Mouse (Mus musculus) stomach, embryonic 14.5 days (tissue): ENCODE measurements around the gene Cntd1. TPM values are rescaled to one million over a fixed set of nuclear protein-coding genes. Genes with fewer than 3 reads are reported as not detected.

Experiments used
- ATAC-seq: fragments of 200-750 bp; cut with Nextera tagmentation; 2 replicates; pipeline ENCODE4 v1.8.0; 2017; ENCODE audit warnings: low read depth, moderate TSS enrichment; ENCODE audit not compliant: insufficient number of reproducible peaks, insufficient read depth, low FRiP score
- H3K27ac ChIP-seq: fragments of 300-500 bp; sonication (generic); 2 replicates; pipeline ENCODE4 v1.5.1; 2014; ENCODE audit warnings: mild to moderate bottlenecking, low read length, moderate library complexity, mixed read lengths
- H3K27me3 ChIP-seq: fragments of 300-500 bp; sonication (generic); 2 replicates; pipeline ENCODE4 v1.6.1; 2014; ENCODE audit warnings: low read length, control low read depth, mixed read lengths; ENCODE audit not compliant: control insufficient read depth, insufficient read depth
- H3K36me3 ChIP-seq: fragments of 300-500 bp; sonication (generic); 2 replicates; pipeline ENCODE4 v1.6.1; 2014; ENCODE audit warnings: mild to moderate bottlenecking, control low read depth, low read length, moderate library complexity, mixed read lengths; ENCODE audit not compliant: control insufficient read depth, insufficient read depth
- H3K4me1 ChIP-seq: fragments of 300-500 bp; sonication (generic); 2 replicates; pipeline ENCODE4 v1.6.1; 2014; ENCODE audit warnings: low read length, control low read depth, mixed read lengths; ENCODE audit not compliant: control insufficient read depth, insufficient read depth
- H3K4me2 ChIP-seq: fragments of 300-500 bp; sonication (generic); replicated peaks from 2 replicates; pipeline ENCODE4 v1.6.1; 2014; ENCODE audit warnings: low read depth, low read length, control low read depth
- H3K4me3 ChIP-seq: fragments of 300-500 bp; sonication (generic); 2 replicates; pipeline ENCODE4 v1.5.1; 2014; ENCODE audit warnings: low read depth, low read length, control low read depth
- H3K9ac ChIP-seq: fragments of 300-500 bp; sonication (generic); replicated peaks from 2 replicates; pipeline ENCODE4 v1.6.1; 2014; ENCODE audit warnings: low read depth, mild to moderate bottlenecking, control low read depth, low read length, moderate library complexity, mixed read lengths
- H3K9me3 ChIP-seq: fragments of 300-500 bp; sonication (generic); 2 replicates; pipeline ENCODE4 v1.6.1; 2016; ENCODE audit warnings: low read depth, low read length, control low read depth; ENCODE audit not compliant: control insufficient read depth
- WGBS: fragments of 180-500 bp; shearing (Covaris S2); extraction: QIAGEN DNeasy Blood & Tissue Kit; methylation state at CpG from one replicate; pipeline ENCODE4 v1.1.7; 2014; 5-methylcytosine and 5-hydroxymethylcytosine counted together
- polyA plus RNA-seq: library from polyadenylated mRNA; unstranded; fragments of >200 nt; fragmentation: Nextera tagmentation; extraction: Ambion mirVana; gene quantifications from 2 replicates; pipeline ENCODE4 v1.2.1, GENCODE M21; 2014

Gene Cntd1
- polyA plus RNA-seq, 1 experiment from 2014 or later, result 0.87 TPM

DNA sequence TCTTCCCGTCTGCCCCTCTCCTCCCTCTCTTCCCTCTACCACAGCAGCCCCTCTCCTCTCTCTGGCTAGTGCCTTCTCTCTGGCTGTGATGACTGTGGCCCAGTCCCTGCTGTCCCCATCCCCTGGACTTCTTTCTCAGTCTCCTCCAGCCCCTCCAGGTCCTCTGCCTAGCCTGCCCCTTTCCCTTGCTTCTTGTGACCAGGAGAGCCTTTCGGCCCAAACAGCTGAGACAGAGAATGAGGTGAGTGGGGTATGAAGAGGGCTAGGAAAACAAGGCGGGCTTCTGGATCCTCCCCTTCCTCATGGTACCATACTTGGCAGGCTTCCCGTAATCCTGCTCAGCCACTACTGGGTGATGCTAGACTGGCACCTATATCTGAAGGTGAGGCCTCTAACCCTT lies 3.5 kb upstream of the Cntd1 start:
- H3K9ac ChIP-seq, result no peak overlapping the region
- no peak overlapping the region for H3K4me3 ChIP-seq
- H3K27ac ChIP-seq, result no peak overlapping the region
- no peaks in the 10 kb centered on the region for H3K9me3 ChIP-seq
- peaks cover 15% of the 10 kb centered on the region for H3K4me1 ChIP-seq
- no peak overlapping the region for H3K4me2 ChIP-seq
- no peak for ATAC-seq
- H3K27me3 ChIP-seq, result no peaks in the 10 kb centered on the region
- peaks cover 2% of the 10 kb centered on the region; the same call in 1 of the 2 replicates for H3K36me3 ChIP-seq
- 74% methylated on average over 4 of the region's 4 CpGs for WGBS

DNA sequence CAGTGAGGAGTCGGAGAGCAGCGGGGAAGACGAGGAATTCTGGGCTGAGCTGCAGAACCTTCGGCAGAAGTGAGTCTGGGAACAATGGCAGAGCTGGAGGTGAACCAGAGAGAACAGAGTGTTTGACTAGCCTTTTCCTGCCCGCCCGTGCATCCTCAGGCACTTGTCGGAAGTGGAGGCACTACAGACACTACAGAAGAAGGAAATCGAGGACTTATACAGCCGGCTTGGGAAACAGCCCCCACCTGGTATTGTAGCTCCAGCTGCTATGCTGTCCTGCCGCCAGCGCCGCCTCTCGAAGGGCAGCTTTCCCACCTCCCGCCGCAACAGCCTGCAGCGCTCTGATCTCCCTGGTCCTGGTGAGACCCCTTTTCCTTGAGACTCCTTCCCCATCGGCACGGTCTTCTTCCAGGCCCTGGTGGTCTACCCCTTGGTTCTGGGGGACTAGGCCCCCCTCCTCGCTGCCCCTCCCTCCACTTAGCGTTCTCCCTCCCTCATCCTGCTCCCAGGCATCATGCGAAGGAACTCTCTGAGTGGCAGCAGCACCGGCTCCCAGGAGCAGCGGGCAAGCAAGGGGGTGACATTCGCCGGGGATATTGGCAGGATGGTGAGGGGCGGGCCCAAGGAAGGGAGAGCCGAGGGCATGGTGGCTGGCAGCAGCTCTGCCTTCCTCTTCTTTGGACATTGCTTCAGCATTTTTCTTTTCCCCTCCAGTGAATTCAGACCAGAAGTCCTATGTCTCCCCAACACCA lies 2.3 kb upstream of the Cntd1 start:
- Histone ChIP-seq H3K36me3 (peaks cover 2% of the 10 kb centered on the region; the same call in 1 of the 2 replicates), H3K4me1 (peaks cover 15% of the 10 kb centered on the region), H3K27ac (no peak overlapping the region), H3K9me3 (no peaks in the 10 kb centered on the region), H3K9ac (no peak overlapping the region), H3K4me3 (no peak overlapping the region), H3K27me3 (no peaks in the 10 kb centered on the region), H3K4me2 (0 out of 2 replicates have a peak overlapping the region, but pooled peaks have one; percentile 6)
- WGBS, result 35% methylated on average over 27 of the region's 27 CpGs
- no peak for ATAC-seq

DNA sequence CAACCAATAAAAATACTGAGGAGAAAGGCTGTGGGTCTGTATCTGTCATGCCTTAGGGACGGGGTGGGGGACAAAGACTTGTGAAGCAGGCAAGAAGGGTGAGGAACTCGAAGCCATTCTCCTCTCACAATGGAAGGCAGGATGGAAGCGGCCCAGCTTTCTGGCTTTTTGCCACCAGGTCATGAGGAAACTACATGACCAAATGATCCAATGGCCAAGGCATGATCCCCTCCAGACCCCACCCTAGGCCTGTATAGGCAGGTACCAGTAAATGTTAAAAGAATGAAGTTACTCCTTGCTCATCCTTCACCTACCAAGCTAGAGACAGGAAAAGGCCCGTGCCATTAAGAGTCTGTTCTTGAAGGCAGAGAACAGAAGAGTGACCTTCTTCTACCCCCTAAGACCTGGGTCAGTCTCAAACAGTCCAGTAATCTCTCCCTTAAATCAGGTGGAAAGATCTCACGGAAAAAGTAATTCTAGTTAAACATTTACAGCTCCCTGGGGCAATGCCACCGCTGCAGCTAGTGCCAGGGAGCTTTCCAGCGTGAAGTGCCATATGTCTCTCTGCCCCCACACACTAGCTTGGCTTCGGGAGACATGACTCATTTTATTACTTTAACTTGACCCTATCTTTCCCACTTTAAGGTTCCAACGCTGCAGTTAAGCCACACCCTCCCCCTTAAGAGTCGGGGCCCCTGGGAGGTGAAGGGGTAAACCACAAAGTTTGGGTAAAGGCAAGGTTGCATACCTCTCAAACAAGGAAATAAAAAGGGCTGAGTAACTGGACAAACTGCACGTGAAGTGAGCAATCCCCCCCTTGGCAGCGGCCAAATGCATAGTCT lies 1.2 kb upstream of the Cntd1 start:
- 57% methylated on average over 12 of the region's 12 CpGs for WGBS
- peak overlapping the region; percentile 95 for H3K4me2 ChIP-seq
- no peaks in the 10 kb centered on the region for H3K9me3 ChIP-seq
- H3K9ac ChIP-seq, result peak overlapping the region; percentile 45; the same call in 1 of the 2 replicates
- peak overlapping the region; percentile 70 for H3K4me3 ChIP-seq
- no peaks in the 10 kb centered on the region for H3K27me3 ChIP-seq
- peaks cover 2% of the 10 kb centered on the region; the same call in 1 of the 2 replicates for H3K36me3 ChIP-seq
- ATAC-seq, result no peak
- peaks cover 15% of the 10 kb centered on the region for H3K4me1 ChIP-seq
- H3K27ac ChIP-seq, result peak overlapping the region; percentile 62

- Histone ChIP-seq H3K4me2 (peak overlapping the region; percentile 95), H3K9ac (no peak overlapping the region), H3K4me3 (peak overlapping the region; percentile 70; the same call in 1 of the 2 replicates), H3K4me1 (peaks cover 17% of the 10 kb centered on the region), H3K9me3 (no peaks in the 10 kb centered on the region), H3K27me3 (no peaks in the 10 kb centered on the region), H3K36me3 (peaks cover 2% of the 10 kb centered on the region; the same call in 1 of the 2 replicates), H3K27ac (no peak overlapping the region)
- no peak for ATAC-seq
- WGBS, result 55% methylated on average over 14 of the region's 14 CpGs
Observed at GRCm38 (mm10) chr11:101279193-101279569, 369 bp downstream of the Cntd1 start.

DNA sequence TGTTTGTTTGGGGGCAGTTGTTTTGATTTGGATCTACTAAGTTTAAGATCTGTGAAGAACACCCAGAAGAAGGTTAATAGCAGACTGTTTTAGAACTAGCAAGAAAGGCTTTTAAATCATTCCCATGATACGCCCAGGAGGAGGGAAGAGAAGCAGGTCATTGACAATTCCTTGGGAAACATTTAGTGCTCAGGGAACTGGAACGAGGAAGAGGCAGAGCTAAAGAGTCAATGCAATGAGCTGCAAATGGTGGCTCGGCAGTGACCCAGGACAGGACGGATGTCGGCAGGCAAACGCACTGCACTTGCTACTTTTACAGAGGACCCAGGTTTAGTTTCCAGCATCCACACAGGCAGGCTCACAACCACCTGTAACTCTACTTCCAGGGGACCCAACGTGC lies 2.0 kb downstream of the Cntd1 start:
- Histone ChIP-seq H3K9ac (no peak overlapping the region), H3K4me3 (no peak overlapping the region), H3K36me3 (peaks cover 2% of the 10 kb centered on the region; the same call in 1 of the 2 replicates), H3K27me3 (no peaks in the 10 kb centered on the region), H3K9me3 (no peaks in the 10 kb centered on the region), H3K27ac (no peak overlapping the region), H3K4me1 (peaks cover 17% of the 10 kb centered on the region), H3K4me2 (no peak overlapping the region)
- no peak for ATAC-seq
- WGBS, result 47% methylated on average over 7 of the region's 7 CpGs

GRCm38 (mm10) chr11:101282896-101283295 lies 4.1 kb downstream of the Cntd1 start:
- Histone ChIP-seq H3K4me1 (peaks cover 6% of the 10 kb centered on the region), H3K4me2 (no peak overlapping the region), H3K9me3 (no peaks in the 10 kb centered on the region), H3K9ac (no peak overlapping the region), H3K27ac (no peak overlapping the region), H3K4me3 (no peak overlapping the region), H3K27me3 (no peaks in the 10 kb centered on the region), H3K36me3 (no peaks in the 10 kb centered on the region)
- WGBS, result 37% methylated on average over 5 of the region's 5 CpGs
- ATAC-seq, result no peak

DNA sequence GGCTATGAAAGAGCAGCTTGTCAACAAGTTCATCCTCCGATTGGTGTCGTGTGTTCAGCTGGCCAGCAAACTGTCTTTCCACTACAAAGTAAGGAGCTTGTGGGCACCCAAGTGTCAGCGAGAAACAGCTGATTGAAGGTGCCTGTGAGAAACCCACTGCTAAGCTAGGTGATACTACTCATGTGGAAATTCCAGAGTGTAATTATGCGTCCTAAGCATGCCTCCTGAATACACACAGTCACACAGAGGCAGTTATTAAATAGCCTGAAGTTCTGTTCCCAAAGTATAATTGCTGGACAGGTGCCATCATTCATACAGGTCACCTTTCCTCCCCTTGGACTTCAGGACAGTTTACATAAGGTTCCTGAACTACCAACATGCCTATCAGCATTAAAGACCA lies 5.0 kb downstream of the Cntd1 start:
- Histone ChIP-seq H3K9me3 (no peaks in the 10 kb centered on the region), H3K36me3 (peaks cover 3% of the 10 kb centered on the region; the same call in 1 of the 2 replicates), H3K27ac (no peak overlapping the region), H3K4me1 (peaks cover 3% of the 10 kb centered on the region; the same call in 1 of the 2 replicates), H3K4me2 (no peak overlapping the region), H3K4me3 (no peak overlapping the region), H3K9ac (no peak overlapping the region), H3K27me3 (no peaks in the 10 kb centered on the region)
- ATAC-seq, result no peak
- WGBS, result 61% methylated on average over 4 of the region's 4 CpGs

DNA sequence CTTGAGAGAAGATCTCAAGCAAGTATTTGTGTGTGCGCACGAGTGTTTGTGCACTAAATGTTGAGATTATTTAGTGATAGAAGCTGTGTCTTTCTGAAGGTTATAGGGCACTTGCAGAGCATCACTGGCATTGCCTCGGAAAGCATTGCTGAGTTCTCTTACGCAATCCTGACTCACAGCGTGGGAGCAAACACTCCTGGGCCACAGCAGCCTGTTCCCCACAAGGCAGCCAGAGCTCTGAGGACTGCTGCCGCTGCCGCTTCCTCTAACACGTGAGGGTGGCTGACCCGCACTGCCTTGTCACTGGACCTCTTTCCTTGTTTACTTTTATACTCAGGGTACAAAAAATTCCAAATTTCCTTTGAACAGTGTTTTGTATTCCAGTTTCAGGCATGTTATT lies 8.5 kb downstream of the Cntd1 start:
- Histone ChIP-seq H3K27me3 (no peaks in the 10 kb centered on the region), H3K4me2 (no peak overlapping the region), H3K36me3 (peaks cover 22% of the 10 kb centered on the region), H3K4me3 (no peak overlapping the region), H3K9me3 (no peaks in the 10 kb centered on the region), H3K4me1 (0 out of 2 replicates have a peak, but pooled peaks cover 3% of the 10 kb centered on the region), H3K27ac (no peak overlapping the region), H3K9ac (no peak overlapping the region)
- no peak for ATAC-seq
- 83% methylated on average over 9 of the region's 9 CpGs for whole genome bisulfite sequencing
